Mouse (Mus musculus) cerebellum, adult 11-12 months (tissue): ENCODE data around the gene Zcchc17.

Experiments
- DNase-seq: peaks from one replicate; pipeline ENCODE4 v3.0.0; 2022

Zcchc17 gene

GRCm38 (mm10) chr4:130279105-130279504 is 80.6 kb downstream of the Zcchc17 start, which contains the start of gene Serinc2:
TSS of gene Serinc2 (minus strand) at chr4:130279205.
- DNase-seq: no peak

- no peak for DNase-seq
Observed at GRCm38 (mm10) chr4:130276573-130277176, 83.1 kb downstream of the Zcchc17 start.

- no peak for DNase-seq
Observed at GRCm38 (mm10) chr4:130275823-130276105, 84.0 kb downstream of the Zcchc17 start.

- DNase-seq: peak; percentile 64
Observed at GRCm38 (mm10) chr4:130275016-130275822, 84.5 kb downstream of the Zcchc17 start.

- DNase-seq: peak; percentile 77
Observed at GRCm38 (mm10) chr4:130274346-130275015, 85.3 kb downstream of the Zcchc17 start.

GRCm38 (mm10) chr4:130273698-130274345 is 85.9 kb downstream of the Zcchc17 start:
- peak; percentile 80 for DNase-seq

- DNase-seq: peak; percentile 59
Observed at GRCm38 (mm10) chr4:130270611-130271347, 89.0 kb downstream of the Zcchc17 start.

- DNase-seq: peak; percentile 86
Observed at GRCm38 (mm10) chr4:130270089-130270488, 89.7 kb downstream of the Zcchc17 start.

- no peak for DNase-seq
Observed at GRCm38 (mm10) chr4:130268736-130269135, 91.0 kb downstream of the Zcchc17 start.

GRCm38 (mm10) chr4:130267069-130267468 is 92.7 kb downstream of the Zcchc17 start:
- no peak for DNase-seq

- DNase-seq: no peak
Observed at GRCm38 (mm10) chr4:130266601-130267000, 93.1 kb downstream of the Zcchc17 start.
